Mouse (Mus musculus) cerebellum, adult 2 months (tissue): ENCODE data around the gene Lmod1.

Experiments
- CTCF ChIP-seq: fragments of 200-500 bp; IDR thresholded peaks from 2 replicates; pipeline ENCODE4 v1.5.1; 2011; ENCODE audit warnings: low read depth, mild to moderate bottlenecking, control low read depth, low read length, moderate library complexity, borderline replicate concordance; ENCODE audit not compliant: insufficient read depth
- POLR2A ChIP-seq: fragments of 200-500 bp; IDR thresholded peaks from 2 replicates; pipeline ENCODE4 v1.6.1; 2011; ENCODE audit warnings: low read length, control low read depth, borderline replicate concordance; ENCODE audit not compliant: insufficient read depth

- TF ChIP-seq CTCF (no peak), POLR2A (no peak)
Observed at GRCm38 (mm10) chr1:135281841-135282240, 42.8 kb upstream of the Lmod1 start.
